Mouse (Mus musculus) ovary, postnatal 14 days (tissue): ENCODE measurements at regions not wholly inside any gene's neighbourhood (a gene's known extent, or its start where the extent isn't known, plus 50 kb on each side); places are given as distances from the start of the nearest gene placed in this dataset.
A peak's percentile ranks its signal among the peaks of the same experiment; 100 is the strongest.

Experiments
- DNase-seq: peaks from one replicate; pipeline ENCODE4 v3.0.0; 2022; ENCODE audit warnings: low spot score

DNA sequence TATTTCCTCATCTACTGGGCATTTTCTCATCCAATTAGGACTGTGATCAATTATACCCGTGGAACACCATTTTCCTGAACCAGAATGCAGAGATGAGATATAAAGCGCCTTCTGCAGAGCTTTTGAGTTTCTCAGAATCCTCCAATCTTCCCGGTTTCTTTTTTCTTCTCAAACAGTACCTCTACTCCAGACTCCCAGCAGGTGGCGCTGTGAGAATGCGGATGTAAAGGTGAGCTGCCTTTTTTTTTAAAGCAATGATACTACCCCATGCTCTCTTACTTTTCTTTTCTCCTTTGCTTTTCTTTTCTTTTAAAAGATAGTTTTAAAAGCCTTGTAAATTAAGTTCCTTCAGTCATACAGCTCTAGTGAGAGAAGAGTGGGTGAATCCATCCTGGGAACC is 224.4 kb upstream of the BB014433 start:
- DNase-seq: peak; percentile 54

DNA sequence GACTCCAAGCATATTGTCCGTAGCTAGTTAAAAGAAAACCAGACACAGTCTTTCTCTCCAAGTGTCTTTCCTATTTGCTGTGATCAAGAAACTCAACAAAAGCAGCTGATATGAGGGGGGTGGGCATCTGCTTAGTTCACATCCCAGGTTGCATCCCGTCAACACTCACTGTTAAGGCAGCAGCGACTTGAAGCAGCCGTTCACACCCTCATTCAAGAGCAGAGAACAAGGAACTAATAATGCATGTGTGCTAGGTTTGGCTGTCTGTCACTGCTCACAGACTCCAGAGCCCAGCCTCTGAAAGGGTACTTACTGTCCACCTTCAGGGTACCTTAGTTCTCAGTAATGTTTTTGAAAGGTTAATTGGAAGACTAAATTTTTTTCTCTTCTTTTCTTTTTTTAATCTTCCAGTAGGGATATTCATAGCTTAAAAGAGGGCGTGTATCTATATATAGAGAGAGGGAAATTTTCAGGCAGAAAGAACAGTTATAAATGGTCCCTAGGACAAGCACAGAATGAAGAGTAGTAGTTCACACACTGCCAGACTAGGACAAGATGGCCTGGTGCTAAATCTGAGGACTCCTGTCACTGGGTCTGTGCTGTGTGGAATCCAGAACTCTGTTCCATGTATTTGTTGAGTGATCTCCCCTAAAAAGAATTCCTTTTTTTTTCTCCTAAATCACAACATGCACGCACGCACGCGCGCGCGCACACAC is 199.1 kb upstream of the BB014433 start:
- no peak for DNase-seq

DNA sequence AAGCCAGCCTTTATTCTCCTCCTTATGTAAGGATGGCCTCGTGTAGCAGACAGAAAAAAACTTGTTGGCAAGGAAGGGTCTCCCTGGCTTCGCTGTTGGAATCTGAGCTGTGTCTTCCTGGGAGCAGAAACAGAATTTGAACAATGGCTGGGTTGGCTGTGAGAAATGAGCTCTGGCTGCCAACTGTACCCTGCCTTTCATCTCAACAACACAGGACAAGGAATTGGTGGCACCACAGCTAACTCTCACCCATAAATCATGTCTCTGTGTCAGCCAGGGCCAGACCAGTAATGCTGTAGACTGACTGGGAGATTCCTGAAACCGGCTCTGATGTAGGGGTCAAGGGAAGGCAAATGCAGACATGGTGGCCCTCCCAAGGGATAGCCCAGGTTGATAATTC is 189.5 kb upstream of the BB014433 start:
- DNase-seq: no peak

DNA sequence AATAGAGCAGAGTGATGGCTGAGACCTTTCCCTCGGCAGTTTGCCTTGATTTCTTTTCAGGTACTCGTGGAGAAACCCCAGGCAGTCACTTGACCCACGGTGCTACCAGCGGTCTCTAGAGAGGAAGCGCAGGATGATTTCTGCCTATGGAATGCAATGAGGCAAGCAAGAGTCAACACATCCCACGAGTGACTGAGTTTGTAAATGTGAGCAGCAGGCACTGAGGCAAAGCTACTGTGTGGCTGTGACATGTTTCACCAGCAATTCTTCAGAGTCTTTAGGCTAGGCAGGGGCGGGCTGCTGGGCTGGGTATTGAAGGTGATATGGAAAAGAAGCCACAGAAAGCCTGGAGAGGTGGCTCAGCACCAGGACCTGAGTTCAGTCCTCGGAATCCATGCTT is 187.4 kb upstream of the BB014433 start:
- DNase-seq: no peak

DNA sequence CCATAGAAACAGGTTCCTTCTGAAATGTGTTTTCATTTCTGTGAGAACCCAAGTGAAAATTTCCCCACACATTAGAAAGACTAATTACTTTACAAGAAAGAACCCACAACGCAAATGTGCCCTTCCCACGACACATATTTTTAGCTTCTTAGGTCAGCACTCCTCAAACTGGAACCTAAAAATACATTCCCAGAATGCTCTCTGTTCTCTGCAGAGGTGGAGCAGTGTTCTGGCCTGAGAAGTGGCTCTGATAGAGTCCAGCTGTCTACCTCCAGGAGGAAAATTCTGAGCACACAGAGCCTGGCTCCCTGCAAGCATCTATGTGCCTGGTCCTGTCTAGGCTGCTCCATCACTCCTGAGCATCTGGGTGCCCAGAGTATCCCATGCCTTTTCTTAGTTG is 184.3 kb upstream of the BB014433 start:
- no peak for DNase-seq

DNA sequence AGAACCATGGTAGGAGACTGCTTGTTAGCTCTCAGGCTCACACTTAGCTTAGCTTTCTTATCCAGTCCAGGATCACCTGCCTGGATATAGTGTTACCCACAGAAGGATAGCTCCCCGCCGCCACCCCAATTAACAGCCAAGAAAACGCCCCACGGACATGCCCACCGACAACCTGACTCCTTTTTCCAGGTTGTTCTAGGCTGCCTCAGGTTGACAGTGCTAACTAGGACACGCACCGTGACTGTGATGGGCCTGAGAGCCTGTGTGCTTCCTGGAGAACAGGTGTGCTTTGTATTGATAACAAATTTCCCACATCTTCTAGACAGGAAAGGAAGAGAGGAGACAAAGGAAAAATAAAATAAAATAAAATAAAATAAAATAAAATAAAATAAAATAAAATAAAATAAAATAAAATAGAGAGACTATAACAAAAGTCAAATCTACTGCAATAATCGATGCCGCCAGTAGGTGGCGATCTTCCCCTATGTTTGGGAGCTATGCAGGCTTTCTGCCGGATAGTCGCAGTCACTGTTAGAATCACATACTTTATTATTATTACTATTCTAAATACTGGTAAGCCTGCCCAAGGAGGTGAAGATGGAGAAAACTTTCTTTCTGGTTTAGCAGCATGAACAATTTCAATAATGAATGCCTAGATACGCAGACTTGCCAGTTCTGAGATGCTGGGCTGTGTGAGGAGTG is 175.5 kb upstream of the BB014433 start:
- DNase-seq: peak; percentile 54

DNA sequence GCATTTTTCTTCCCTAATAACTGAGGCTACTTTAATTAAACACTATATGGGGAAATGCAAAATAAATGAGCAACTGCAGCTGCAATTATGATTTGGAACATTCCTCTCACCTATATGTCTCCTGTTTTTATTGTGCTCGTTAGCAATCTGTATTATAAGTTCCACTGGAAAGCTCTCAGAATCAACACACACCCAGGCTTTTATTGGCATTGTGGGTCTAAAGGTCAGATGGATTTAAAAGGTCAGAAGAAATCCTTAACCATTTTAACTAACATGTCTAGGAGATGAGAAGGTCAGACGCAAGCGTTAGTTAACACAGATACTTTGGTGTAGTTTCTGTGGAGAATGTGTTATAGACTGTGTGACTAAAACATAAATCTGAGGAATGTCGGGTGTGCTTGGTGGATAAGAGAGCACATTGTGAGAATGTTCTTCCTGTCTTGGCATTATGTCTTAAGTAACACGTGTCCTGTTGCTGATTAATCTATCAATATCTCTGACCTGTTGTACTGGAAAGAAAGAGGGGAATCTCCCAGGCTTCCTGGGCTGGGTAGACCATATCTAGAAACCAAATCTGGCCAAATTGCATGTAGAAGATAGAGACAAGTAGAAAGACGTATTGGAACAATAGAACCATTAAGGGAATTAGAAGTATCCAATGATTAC is 164.1 kb upstream of the BB014433 start:
- no peak for DNase-seq

DNA sequence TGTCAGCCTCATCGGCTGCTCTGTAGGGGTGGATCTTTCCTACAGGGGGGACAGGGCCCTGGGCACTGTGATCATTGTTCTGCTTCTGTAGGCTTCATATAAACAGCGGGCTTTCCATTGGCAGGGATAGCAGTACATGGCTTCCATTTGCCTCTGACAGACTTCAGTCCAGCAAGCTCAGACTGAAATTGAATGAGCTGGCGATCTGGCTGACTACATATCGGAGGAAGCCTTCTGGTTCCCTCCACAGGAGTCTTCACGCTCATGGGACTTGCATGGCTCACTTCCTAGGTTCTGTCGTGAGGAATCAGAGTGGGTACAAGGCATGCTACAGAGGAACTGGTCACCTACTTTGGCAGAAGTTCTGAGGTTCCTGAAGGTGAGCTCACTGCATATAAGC is 155.7 kb upstream of the BB014433 start:
- DNase-seq: no peak

DNA sequence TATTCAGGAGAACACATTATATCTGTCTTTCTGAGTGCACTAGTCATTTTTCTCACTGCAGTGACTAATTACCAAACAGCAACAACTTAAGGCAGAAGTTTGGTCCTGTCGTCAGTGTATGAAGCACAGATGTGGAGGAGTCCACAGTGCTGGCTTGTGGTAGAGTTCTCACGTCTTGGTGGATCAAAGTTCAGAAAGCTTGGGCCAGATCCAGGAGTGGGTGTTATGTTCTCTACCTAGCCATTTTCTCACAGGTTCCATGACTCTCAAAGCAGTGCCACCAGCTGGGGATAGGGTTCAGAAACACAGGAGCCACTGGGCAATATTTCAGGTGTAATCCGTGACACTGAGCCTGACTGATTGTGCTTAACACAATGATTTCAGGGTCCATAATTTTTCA is 144.8 kb upstream of the BB014433 start:
- DNase-seq: no peak

DNA sequence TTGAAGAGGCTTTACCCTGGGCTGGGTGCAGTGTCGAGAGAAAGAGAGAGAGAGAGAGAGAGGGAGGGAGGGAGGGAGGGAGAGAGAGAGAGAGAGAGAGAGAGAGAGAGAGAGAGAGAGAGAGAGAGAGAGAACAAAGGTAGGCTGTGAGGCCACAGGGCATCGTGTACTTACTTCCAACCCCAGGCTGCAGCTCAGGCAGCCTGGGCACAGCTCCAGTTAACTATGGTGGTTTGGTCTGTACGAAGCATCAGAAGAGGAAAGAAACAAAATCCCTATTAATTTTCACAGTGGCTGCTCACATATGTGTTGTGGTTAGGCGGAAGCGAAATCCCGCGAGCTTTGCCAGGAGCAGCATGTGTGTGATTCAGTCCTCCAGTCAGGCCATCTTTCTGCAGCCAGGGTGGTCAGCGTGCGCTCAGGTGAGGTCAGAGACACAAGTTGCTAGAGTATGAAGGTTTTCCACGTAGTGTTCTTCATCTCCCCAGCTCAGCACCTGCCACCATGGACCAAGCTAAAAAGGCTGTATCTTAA is 143.3 kb upstream of the BB014433 start:
- no peak for DNase-seq
